Mouse (Mus musculus) liver, embryonic 14.5 days (tissue): ENCODE results near the gene Ptprd.

Experiments
- CTCF ChIP-seq: IDR thresholded peaks from 2 replicates; pipeline ENCODE4 v1.5.1; 2016; ENCODE audit warnings: antibody characterized with exemption, low read depth, control low read depth
- EP300 ChIP-seq: IDR thresholded peaks from 2 replicates; pipeline ENCODE4 v1.6.1; 2016; ENCODE audit warnings: antibody characterized with exemption, low read depth

- TF ChIP-seq CTCF, result no peak
- TF ChIP-seq EP300, result no peak
These were observed 697.7 kb downstream of the Ptprd start for GRCm38 (mm10) chr4:77513914-77514628.
